Mouse (Mus musculus): ENCODE data around the gene Dlg2. TPM values are rescaled to one million over a fixed set of nuclear protein-coding genes. Genes with fewer than 3 reads are reported as not detected.

The Dlg2 gene
- polyA plus RNA-seq, 1 experiment, result 1.3 TPM

DNA sequence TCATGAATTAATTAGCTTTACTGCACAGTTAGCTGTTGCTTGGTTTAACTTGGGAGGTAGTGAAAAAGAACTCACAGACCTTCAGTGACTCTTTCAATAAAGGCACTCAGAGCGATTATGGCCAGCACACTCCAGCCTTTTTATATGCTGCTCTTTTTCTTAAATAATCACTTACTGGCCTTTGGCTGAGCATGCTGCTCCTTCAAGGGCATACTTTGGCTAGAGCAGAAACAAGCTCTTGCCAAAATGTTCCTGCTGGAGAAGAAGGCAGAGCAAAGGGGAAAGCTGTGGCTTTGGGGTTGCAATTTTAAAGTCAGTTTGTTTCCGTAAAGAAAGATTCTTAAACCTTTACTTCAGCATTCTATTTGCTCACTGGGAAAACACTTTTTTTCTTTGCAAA, 1308.1 kb downstream of the Dlg2 start:
- Histone ChIP-seq H3K4me3 (replicated peaks; ENCODE audit: extremely low read depth, low read depth, low read length) (no peak overlapping the region), H3K4me1 (ENCODE audit: control insufficient read depth, insufficient read depth, low read length) (no peaks in the 10 kb centered on the region)
- no peak for DNase-seq
- TF ChIP-seq CTCF (IDR thresholded peaks at IDR 0.05; ENCODE audit: insufficient read depth, low read length) (no peak), POLR2A (IDR thresholded peaks at IDR 0.05; ENCODE audit: borderline replicate concordance, extremely low read depth, low read depth, low read length) (no peak)
- WGBS, result 51% methylated on average over 2 of the region's 2 CpGs

- no peak overlapping the region for H3K4me3 ChIP-seq (replicated peaks; ENCODE audit: extremely low read depth, low read depth, low read length)
- TF ChIP-seq CTCF (IDR thresholded peaks at IDR 0.05; ENCODE audit: insufficient read depth, low read length), result no peak
- no peak for TF ChIP-seq POLR2A (IDR thresholded peaks at IDR 0.05; ENCODE audit: borderline replicate concordance, extremely low read depth, low read depth, low read length)
- no peak for DNase-seq
- WGBS, result 73% methylated on average over 5 of the region's 5 CpGs
- H3K4me1 ChIP-seq (ENCODE audit: control insufficient read depth, insufficient read depth, low read length), result no peaks in the 10 kb centered on the region
Observed at GRCm38 (mm10) chr7:91785445-91785844, 1309.0 kb downstream of the Dlg2 start.

DNA sequence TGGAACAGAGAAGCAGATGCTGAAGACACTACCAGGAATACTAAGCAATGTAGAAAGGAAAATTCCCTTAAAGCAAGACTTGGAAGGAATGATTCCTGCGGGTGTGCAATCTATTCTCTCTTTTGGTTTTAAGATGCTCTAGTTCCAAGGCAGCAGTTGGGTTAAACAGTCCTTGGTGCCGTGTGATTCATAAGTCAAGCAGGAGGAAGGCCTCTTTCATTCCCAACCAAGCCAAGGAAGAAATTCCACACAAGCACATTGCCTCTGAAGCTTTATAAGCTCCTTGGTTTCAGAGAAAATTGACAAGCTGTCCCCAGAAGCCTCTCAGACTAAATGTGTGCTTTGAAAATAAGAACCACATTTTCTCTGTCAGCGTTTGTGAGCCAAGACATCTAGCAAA, 1309.4 kb downstream of the Dlg2 start:
- DNase-seq, result no peak
- WGBS, result 64% methylated on average over 3 of the region's 3 CpGs
- Histone ChIP-seq H3K4me1 (ENCODE audit: control insufficient read depth, insufficient read depth, low read length) (no peaks in the 10 kb centered on the region), H3K4me3 (replicated peaks; ENCODE audit: extremely low read depth, low read depth, low read length) (no peak overlapping the region)
- no peak for TF ChIP-seq POLR2A (IDR thresholded peaks at IDR 0.05; ENCODE audit: borderline replicate concordance, extremely low read depth, low read depth, low read length)
- no peak for TF ChIP-seq CTCF (IDR thresholded peaks at IDR 0.05; ENCODE audit: insufficient read depth, low read length)

DNA sequence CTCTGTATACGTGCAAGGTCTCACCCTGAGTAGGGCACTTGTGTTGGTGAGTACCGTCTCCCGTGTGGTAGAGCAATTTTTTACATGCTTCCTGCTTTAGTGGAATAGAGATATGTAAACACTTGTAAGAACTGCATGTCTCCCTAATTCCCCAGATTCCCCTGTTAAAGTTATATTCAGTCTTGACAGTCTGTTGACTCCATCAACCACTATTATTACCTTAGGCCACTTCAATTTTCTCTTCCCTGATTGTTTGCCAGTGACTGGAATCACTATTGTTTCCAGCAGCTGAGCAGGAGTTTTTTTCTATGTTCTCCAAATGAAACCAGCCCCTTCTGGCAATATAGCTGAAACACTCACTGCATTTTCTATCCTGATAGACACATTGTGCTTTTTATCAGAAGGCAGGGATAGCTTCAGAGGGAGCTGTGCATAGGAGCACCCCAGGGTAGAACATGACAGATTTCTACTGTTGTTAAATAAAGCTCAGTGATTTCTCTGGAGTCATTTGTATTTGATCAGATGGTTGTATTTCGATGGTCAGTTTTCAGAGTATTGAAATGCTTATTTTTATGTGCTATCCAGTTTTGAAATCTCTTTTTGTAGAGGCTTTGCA, 1314.6 kb downstream of the Dlg2 start:
- WGBS, result 42% methylated on average over 4 of the region's 4 CpGs
- TF ChIP-seq CTCF (IDR thresholded peaks at IDR 0.05; ENCODE audit: insufficient read depth, low read length) (no peak), POLR2A (IDR thresholded peaks at IDR 0.05; ENCODE audit: borderline replicate concordance, extremely low read depth, low read depth, low read length) (no peak)
- H3K4me3 ChIP-seq (replicated peaks; ENCODE audit: extremely low read depth, low read depth, low read length), result no peak overlapping the region
- H3K4me1 ChIP-seq (ENCODE audit: control insufficient read depth, insufficient read depth, low read length), result no peaks in the 10 kb centered on the region
- DNase-seq, result no peak

DNA sequence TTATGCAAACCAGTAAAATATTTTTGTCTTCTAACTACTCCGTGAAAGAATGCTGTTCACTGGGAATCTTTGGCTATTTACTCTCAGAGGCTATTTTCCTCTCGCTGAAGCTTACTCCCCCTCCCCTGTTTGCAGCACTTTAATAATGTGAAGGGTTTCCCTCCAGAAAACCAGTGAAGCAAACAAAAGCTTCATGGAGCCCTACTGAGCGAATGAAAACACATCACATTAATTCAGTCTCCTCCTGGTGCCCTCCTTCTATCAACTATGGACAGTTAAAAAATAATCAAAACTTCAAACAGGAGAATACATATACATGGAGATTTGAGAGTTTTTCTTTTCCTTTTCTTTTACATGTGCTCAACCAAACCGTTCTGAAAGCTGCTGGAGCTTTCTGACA, 1330.2 kb downstream of the Dlg2 start:
- Histone ChIP-seq H3K4me1 (ENCODE audit: control insufficient read depth, insufficient read depth, low read length) (no peaks in the 10 kb centered on the region), H3K4me3 (replicated peaks; ENCODE audit: extremely low read depth, low read depth, low read length) (no peak overlapping the region)
- no peak for TF ChIP-seq CTCF (IDR thresholded peaks at IDR 0.05; ENCODE audit: insufficient read depth, low read length)
- no peak for TF ChIP-seq POLR2A (IDR thresholded peaks at IDR 0.05; ENCODE audit: borderline replicate concordance, extremely low read depth, low read depth, low read length)
- no peak for DNase-seq
- 52% methylated on average over 4 of the region's 4 CpGs for WGBS

DNA sequence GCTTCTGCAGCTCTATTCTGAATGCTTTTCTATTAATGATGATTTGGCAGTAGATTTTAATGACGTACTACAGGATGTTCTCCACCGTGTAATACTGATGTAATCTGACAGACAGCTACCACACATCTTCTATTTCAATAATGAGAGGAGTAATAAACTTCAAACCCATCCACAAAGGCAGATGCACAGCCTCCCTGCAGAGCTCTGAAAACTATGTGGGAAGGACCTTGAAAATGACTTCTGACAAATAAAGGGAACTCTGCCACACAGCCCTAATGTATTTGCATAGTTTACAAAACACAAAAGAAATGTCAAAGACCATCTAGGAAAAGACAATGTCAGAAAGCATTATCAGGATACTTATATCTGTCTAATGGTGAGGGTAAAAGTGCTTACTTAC, 1334.3 kb downstream of the Dlg2 start:
- WGBS, result 41% methylated on average over 2 of the region's 2 CpGs
- Histone ChIP-seq H3K4me1 (ENCODE audit: control insufficient read depth, insufficient read depth, low read length) (no peaks in the 10 kb centered on the region), H3K4me3 (replicated peaks; ENCODE audit: extremely low read depth, low read depth, low read length) (no peak overlapping the region)
- TF ChIP-seq POLR2A (IDR thresholded peaks at IDR 0.05; ENCODE audit: borderline replicate concordance, extremely low read depth, low read depth, low read length) (no peak), CTCF (IDR thresholded peaks at IDR 0.05; ENCODE audit: insufficient read depth, low read length) (no peak)
- no peak for DNase-seq

- TF ChIP-seq POLR2A (IDR thresholded peaks at IDR 0.05; ENCODE audit: borderline replicate concordance, extremely low read depth, low read depth, low read length), result no peak
- no peak for TF ChIP-seq CTCF (IDR thresholded peaks at IDR 0.05; ENCODE audit: insufficient read depth, low read length)
- no peak for DNase-seq
- 31% methylated on average over 1 of the region's 1 CpGs for WGBS
- Histone ChIP-seq H3K4me1 (ENCODE audit: control insufficient read depth, insufficient read depth, low read length) (no peaks in the 10 kb centered on the region), H3K4me3 (replicated peaks; ENCODE audit: extremely low read depth, low read depth, low read length) (no peak overlapping the region)
Observed at GRCm38 (mm10) chr7:91818004-91818403, 1341.5 kb downstream of the Dlg2 start.

- no peak for DNase-seq
- no peak for TF ChIP-seq CTCF (IDR thresholded peaks at IDR 0.05; ENCODE audit: insufficient read depth, low read length)
- TF ChIP-seq POLR2A (IDR thresholded peaks at IDR 0.05; ENCODE audit: borderline replicate concordance, extremely low read depth, low read depth, low read length), result no peak
- no peaks in the 10 kb centered on the region for H3K4me1 ChIP-seq (ENCODE audit: control insufficient read depth, insufficient read depth, low read length)
- 47% methylated on average over 5 of the region's 5 CpGs for WGBS
- H3K4me3 ChIP-seq (replicated peaks; ENCODE audit: extremely low read depth, low read depth, low read length), result no peak overlapping the region
Observed at GRCm38 (mm10) chr7:91832207-91832606, 1355.7 kb downstream of the Dlg2 start.

- no peak for DNase-seq
- TF ChIP-seq POLR2A (IDR thresholded peaks at IDR 0.05; ENCODE audit: borderline replicate concordance, extremely low read depth, low read depth, low read length), result no peak
- TF ChIP-seq CTCF (IDR thresholded peaks at IDR 0.05; ENCODE audit: insufficient read depth, low read length), result no peak
- H3K4me1 ChIP-seq (ENCODE audit: control insufficient read depth, insufficient read depth, low read length), result no peaks in the 10 kb centered on the region
- no peak overlapping the region for H3K4me3 ChIP-seq (replicated peaks; ENCODE audit: extremely low read depth, low read depth, low read length)
- 25% methylated on average over 1 of the region's 1 CpGs for WGBS
Observed at GRCm38 (mm10) chr7:91845723-91846122, 1369.3 kb downstream of the Dlg2 start.

DNA sequence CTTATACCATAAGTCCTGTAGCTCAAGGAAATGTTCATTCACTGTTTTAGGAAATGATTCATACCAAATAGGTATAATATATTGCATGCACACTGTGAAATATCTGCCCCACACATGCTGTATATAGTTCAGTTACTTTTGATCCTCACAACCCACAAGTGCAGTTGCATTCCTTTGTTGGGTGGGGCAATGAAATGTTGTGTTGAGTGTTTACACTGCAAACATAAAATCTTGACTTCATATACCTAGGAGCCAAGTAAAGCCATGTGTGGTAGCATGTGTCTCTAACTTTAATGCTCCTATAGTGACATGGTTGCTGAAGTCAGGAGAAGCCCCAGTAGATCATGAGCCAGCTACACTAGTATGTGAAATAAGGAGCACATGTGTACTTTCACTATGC, 1372.9 kb downstream of the Dlg2 start:
- Histone ChIP-seq H3K4me3 (replicated peaks; ENCODE audit: extremely low read depth, low read depth, low read length) (no peak overlapping the region), H3K4me1 (ENCODE audit: control insufficient read depth, insufficient read depth, low read length) (no peaks in the 10 kb centered on the region)
- no peak for DNase-seq
- TF ChIP-seq CTCF (IDR thresholded peaks at IDR 0.05; ENCODE audit: insufficient read depth, low read length), result no peak
- no peak for TF ChIP-seq POLR2A (IDR thresholded peaks at IDR 0.05; ENCODE audit: borderline replicate concordance, extremely low read depth, low read depth, low read length)
